Mouse (Mus musculus): ENCODE measurements around the gene Bri3bp. TPM values are rescaled to one million over a fixed set of nuclear protein-coding genes. Genes with fewer than 3 reads are reported as not detected.

Bri3bp gene
- total RNA-seq, 2 experiments from 2014 or later: 95.2 to 95.6 TPM

GRCm38 (mm10) chr5:125403481-125404465 lies 37.6 kb upstream of the Bri3bp start:
- no peak; the same call in 1 of the 2 replicates for TF ChIP-seq CTCF (IDR thresholded peaks at IDR 0.05)
- DNase-seq (ENCODE audit: extremely low spot score in 1 of 2, low spot score in 2 of 2): peak; percentile 74 to 79
- H3K27ac ChIP-seq: peak overlapping the region; percentile 99
- intact Hi-C loops (cut with DNase I): no loop called here
- peak overlapping the region; percentile 58 for H3K4me3 ChIP-seq

- peak overlapping the region; percentile 58 for H3K4me3 ChIP-seq
- DNase-seq (ENCODE audit: extremely low spot score in 1 of 2, low spot score in 2 of 2): no peak
- no peak for TF ChIP-seq CTCF (IDR thresholded peaks at IDR 0.05)
- peak overlapping the region; percentile 99 for H3K27ac ChIP-seq
- intact Hi-C loops (cut with DNase I): no loop called here
These were observed 36.8 kb upstream of the Bri3bp start for GRCm38 (mm10) chr5:125404536-125404902.

GRCm38 (mm10) chr5:125404903-125405545 lies 36.3 kb upstream of the Bri3bp start:
- peak; percentile 41 to 47 for DNase-seq (ENCODE audit: extremely low spot score in 1 of 2, low spot score in 2 of 2)
- intact Hi-C loops (cut with DNase I): loop anchor here (1.0 kb wide), 2 partner anchors 12 to 16 kb away; partner anchors contain the start of gene Gm10382
- TF ChIP-seq CTCF (IDR thresholded peaks at IDR 0.05): no peak
- Histone ChIP-seq H3K4me3 (peak overlapping the region; percentile 58), H3K27ac (peak overlapping the region; percentile 99)

- Histone ChIP-seq H3K27ac (peak overlapping the region; percentile 99), H3K4me3 (peak overlapping the region; percentile 58)
- intact Hi-C loops (cut with DNase I): loop anchor here (1.0 kb wide), 2 partner anchors 12 to 16 kb away; partner anchors contain the start of gene Gm10382
These were observed 35.7 kb upstream of the Bri3bp start for GRCm38 (mm10) chr5:125405546-125406248.

GRCm38 (mm10) chr5:125406322-125407016 lies 34.9 kb upstream of the Bri3bp start:
- no peak for TF ChIP-seq CTCF (IDR thresholded peaks at IDR 0.05)
- DNase-seq (ENCODE audit: extremely low spot score in 1 of 2, low spot score in 2 of 2): peak; percentile 55 to 61
- peak overlapping the region; percentile 58 for H3K4me3 ChIP-seq
- intact Hi-C loops (cut with DNase I): no loop called here
- peak overlapping the region; percentile 99 for H3K27ac ChIP-seq

More at GRCm38 (mm10) chr5:125405546-125406248, 35.7 kb upstream of the Bri3bp start:
- DNase-seq (ENCODE audit: extremely low spot score in 1 of 2, low spot score in 2 of 2): peak; percentile 87 to 89
- TF ChIP-seq CTCF (IDR thresholded peaks at IDR 0.05): no peak

- Histone ChIP-seq H3K27ac (peak overlapping the region; percentile 99), H3K4me3 (peak overlapping the region; percentile 58)
- DNase-seq (ENCODE audit: extremely low spot score in 1 of 2, low spot score in 2 of 2): no peak
- intact Hi-C loops (cut with DNase I): no loop called here
- TF ChIP-seq CTCF (IDR thresholded peaks at IDR 0.05): no peak
These were observed 34.1 kb upstream of the Bri3bp start for GRCm38 (mm10) chr5:125407020-125407830.

- intact Hi-C loops (cut with DNase I): no loop called here
- Histone ChIP-seq H3K4me3 (no peak overlapping the region), H3K27ac (no peak overlapping the region)
- TF ChIP-seq CTCF (IDR thresholded peaks at IDR 0.05): no peak
- no peak for DNase-seq (ENCODE audit: extremely low spot score in 1 of 2, low spot score in 2 of 2)
These were observed 33.3 kb upstream of the Bri3bp start for GRCm38 (mm10) chr5:125407910-125408575.

- intact Hi-C loops (cut with DNase I): no loop called here
- Histone ChIP-seq H3K4me3 (peak overlapping the region; percentile 49), H3K27ac (peak overlapping the region; percentile 79)
- peak; percentile 87 to 89 for DNase-seq (ENCODE audit: extremely low spot score in 1 of 2, low spot score in 2 of 2)
- TF ChIP-seq CTCF (IDR thresholded peaks at IDR 0.05): no peak
These were observed 32.5 kb upstream of the Bri3bp start for GRCm38 (mm10) chr5:125408842-125409241.

- TF ChIP-seq CTCF (IDR thresholded peaks at IDR 0.05): no peak
- peak overlapping the region; percentile 49 for H3K4me3 ChIP-seq
- DNase-seq (ENCODE audit: extremely low spot score in 1 of 2, low spot score in 2 of 2): peak; percentile 49 to 55
- intact Hi-C loops (cut with DNase I): no loop called here
- peak overlapping the region; percentile 79 for H3K27ac ChIP-seq
These were observed 31.8 kb upstream of the Bri3bp start for GRCm38 (mm10) chr5:125409348-125410090.

Data from left cerebral cortex, adult 2 months (tissue).